Mouse (Mus musculus) CH12.LX (cell line): Measurements from ENCODE around the gene Nox4. TPM values are rescaled to one million over a fixed set of nuclear protein-coding genes. Genes with fewer than 3 reads are reported as not detected.

Source experiments
- DNase-seq: peaks from one replicate; pipeline ENCODE4 v3.0.0-alpha.2; 2013; ENCODE audit errors: extremely low read depth
- H3K27ac ChIP-seq: 2 replicates; pipeline ENCODE4 v1.5.1; 2012; ENCODE audit warnings: low read depth, mild to moderate bottlenecking, control low read depth, moderate library complexity; ENCODE audit not compliant: insufficient read depth
- H3K27me3 ChIP-seq: replicated peaks from 2 replicates; pipeline ENCODE3; 2012; ENCODE audit warnings: inconsistent platforms
- H3K36me3 ChIP-seq, 2 experiments: replicated peaks in 1 of 2; 2 replicates each; pipeline versions ENCODE3 to v1.6.1; 2012; ENCODE audit warnings: inconsistent platforms in 1 of 2, low read length in 1 of 2, mild to moderate bottlenecking in 1 of 2, mixed read lengths in 1 of 2, moderate library complexity in 1 of 2; ENCODE audit not compliant: control insufficient read depth in 1 of 2, insufficient read depth in 1 of 2
- H3K4me1 ChIP-seq, 2 experiments: 2 replicates each; pipeline ENCODE4 v1.6.1; 2012; ENCODE audit warnings: inconsistent platforms in 1 of 2, moderate library complexity in 1 of 2; ENCODE audit not compliant: insufficient read depth in 2 of 2, control insufficient read depth in 1 of 2
- H3K4me2 ChIP-seq: 2 replicates; pipeline ENCODE4 v1.6.1; 2012; ENCODE audit warnings: low read depth, mild to moderate bottlenecking, control low read depth; ENCODE audit not compliant: poor library complexity, insufficient read depth, severe bottlenecking
- H3K4me3 ChIP-seq, 3 experiments: fragments of 150-350 bp in 1 of 3; sonication (generic) in 1 of 3; replicated peaks in 1 of 3; 2 replicates each; pipeline versions ENCODE3 to v1.5.1; 2011 to 2012; ENCODE audit warnings: low read depth in 2 of 3, low read length in 2 of 3, mild to moderate bottlenecking in 2 of 3, moderate library complexity in 2 of 3, control low read depth in 1 of 3, improper control_type of control experiment in 1 of 3, inconsistent platforms in 1 of 3, mixed read lengths in 1 of 3; ENCODE audit not compliant: poor library complexity in 1 of 3
- H3K79me2 ChIP-seq: replicated peaks from 2 replicates; pipeline ENCODE4 v1.6.1; 2012; ENCODE audit warnings: mild to moderate bottlenecking, moderate library complexity; ENCODE audit not compliant: control insufficient read depth, poor library complexity, insufficient read depth, severe bottlenecking; ENCODE audit errors: extremely low read depth
- H3K9ac ChIP-seq: 2 replicates; pipeline ENCODE4 v1.6.1; 2012; ENCODE audit warnings: low read depth, mild to moderate bottlenecking, control low read depth, moderate library complexity; ENCODE audit not compliant: insufficient read depth
- H3K9me3 ChIP-seq: replicated peaks from 2 replicates; pipeline ENCODE3; 2012; ENCODE audit warnings: low read length, inconsistent platforms, mixed read lengths
- BHLHE40 ChIP-seq: IDR thresholded peaks from 2 replicates; pipeline ENCODE4 v1.6.1; 2011; ENCODE audit warnings: mild to moderate bottlenecking, low read depth, low read length, improper control_type of control experiment
- CHD1 ChIP-seq: IDR thresholded peaks from 2 replicates; pipeline ENCODE4 v1.6.1; 2012; ENCODE audit warnings: low read depth, low read length, improper control_type of control experiment, inconsistent platforms
- E2F4 ChIP-seq: IDR thresholded peaks from 2 replicates; pipeline ENCODE4 v1.6.1; 2011; ENCODE audit warnings: low read depth, low read length, improper control_type of control experiment; ENCODE audit not compliant: insufficient replicate concordance
- ELF1 ChIP-seq: IDR thresholded peaks from 2 replicates; pipeline ENCODE4 v1.6.1; 2014; ENCODE audit warnings: low read depth, mild to moderate bottlenecking, inconsistent platforms, low read length, improper control_type of control experiment
- EP300 ChIP-seq: IDR thresholded peaks from 2 replicates; pipeline ENCODE4 v1.6.1; 2011; ENCODE audit warnings: low read length, improper control_type of control experiment
- ETS1 ChIP-seq: conservative IDR thresholded peaks from 2 replicates; pipeline ENCODE4 v1.6.1; 2012; ENCODE audit warnings: low read depth, mild to moderate bottlenecking, inconsistent platforms, low read length, improper control_type of control experiment, moderate library complexity
- GABPA ChIP-seq: IDR thresholded peaks from 2 replicates; pipeline ENCODE4 v1.6.1; 2012; ENCODE audit warnings: low read depth, low read length, improper control_type of control experiment, inconsistent platforms; ENCODE audit not compliant: insufficient replicate concordance
- HCFC1 ChIP-seq: IDR thresholded peaks from 2 replicates; pipeline ENCODE4 v1.6.1; 2012; ENCODE audit warnings: low read depth, mild to moderate bottlenecking, inconsistent platforms, low read length, improper control_type of control experiment
- IRF4 ChIP-seq: IDR thresholded peaks from 2 replicates; pipeline ENCODE4 v1.6.1; 2014; ENCODE audit warnings: low read depth, mild to moderate bottlenecking, inconsistent platforms, low read length, improper control_type of control experiment
- JUN ChIP-seq: IDR thresholded peaks from 2 replicates; pipeline ENCODE4 v1.6.1; 2011; ENCODE audit warnings: low read depth, mild to moderate bottlenecking, low read length, improper control_type of control experiment, moderate library complexity; ENCODE audit not compliant: insufficient read depth
- JUND ChIP-seq: conservative IDR thresholded peaks from 2 replicates; pipeline ENCODE4 v1.6.1; 2011; ENCODE audit warnings: low read depth, low read length, improper control_type of control experiment
- MAFK ChIP-seq: IDR thresholded peaks from 2 replicates; pipeline ENCODE4 v1.6.1; 2011; ENCODE audit warnings: low read length, improper control_type of control experiment; ENCODE audit not compliant: insufficient replicate concordance
- MXI1 ChIP-seq: IDR thresholded peaks from 2 replicates; pipeline ENCODE4 v1.6.1; 2011; ENCODE audit warnings: mild to moderate bottlenecking, low read depth, low read length, improper control_type of control experiment
- MYC ChIP-seq: IDR thresholded peaks from 2 replicates; pipeline ENCODE4 v1.6.1; 2011; ENCODE audit warnings: low read depth, mild to moderate bottlenecking, improper control_type of control experiment, low read length
- NRF1 ChIP-seq: IDR thresholded peaks from 2 replicates; pipeline ENCODE4 v1.6.1; 2014; ENCODE audit warnings: low read depth, mild to moderate bottlenecking, inconsistent platforms, low read length, improper control_type of control experiment, moderate library complexity
- POLR2A ChIP-seq: IDR thresholded peaks from 2 replicates; pipeline ENCODE4 v1.6.1; 2011; ENCODE audit warnings: low read depth, mild to moderate bottlenecking, improper control_type of control experiment, low read length
- POLR2AphosphoS2 ChIP-seq: IDR thresholded peaks from 2 replicates; pipeline ENCODE4 v1.6.1; 2011; ENCODE audit warnings: low read depth, low read length, improper control_type of control experiment
- RAD21 ChIP-seq: IDR thresholded peaks from 2 replicates; pipeline ENCODE4 v1.6.1; 2011; ENCODE audit warnings: low read depth, mild to moderate bottlenecking, low read length, improper control_type of control experiment, moderate library complexity
- RCOR1 ChIP-seq: conservative IDR thresholded peaks from 2 replicates; pipeline ENCODE4 v1.6.1; 2012; ENCODE audit warnings: low read depth, mild to moderate bottlenecking, inconsistent platforms, low read length, improper control_type of control experiment
- TCF12 ChIP-seq: IDR thresholded peaks from 2 replicates; pipeline ENCODE4 v1.6.1; 2014; ENCODE audit warnings: low read depth, mild to moderate bottlenecking, inconsistent platforms, low read length, improper control_type of control experiment
- UBTF ChIP-seq: IDR thresholded peaks from 2 replicates; pipeline ENCODE4 v1.6.1; 2012; ENCODE audit warnings: low read depth, mild to moderate bottlenecking, inconsistent platforms, low read length, improper control_type of control experiment, moderate library complexity
- USF1 ChIP-seq: IDR thresholded peaks from 2 replicates; pipeline ENCODE4 v1.6.1; 2014; ENCODE audit warnings: low read depth, mild to moderate bottlenecking, inconsistent platforms, low read length, improper control_type of control experiment
- USF2 ChIP-seq: conservative IDR thresholded peaks from 2 replicates; pipeline ENCODE4 v1.6.1; 2011; ENCODE audit warnings: low read depth, low read length, improper control_type of control experiment
- ZC3H11A ChIP-seq: IDR thresholded peaks from 2 replicates; pipeline ENCODE4 v1.6.1; 2012; ENCODE audit warnings: low read depth, mild to moderate bottlenecking, inconsistent platforms, low read length, improper control_type of control experiment
- ZKSCAN1 ChIP-seq: IDR thresholded peaks from 2 replicates; pipeline ENCODE4 v1.6.1; 2012; ENCODE audit warnings: low read depth, inconsistent platforms, low read length, improper control_type of control experiment, borderline replicate concordance
- dilution Hi-C: fragments of 300-500 bp; cut with MboI; formaldehyde crosslinking; loops from 2 replicates; pipeline ENCODE4 v1.14.3; 2020; ENCODE audit warnings: low sequenced_read_pairs; ENCODE audit not compliant: extremely low pct_unique_long_range_greater_than_20kb, extremely low pct_ligation_motif_present
- in situ Hi-C: fragments of 300-500 bp; cut with MboI; formaldehyde crosslinking; loops from 3 replicates; pipeline ENCODE4 v1.14.3; 2019; ENCODE audit warnings: low sequenced_read_pairs, low pct_ligation_motif_present, low pct_unique_long_range_greater_than_20kb, mixed read lengths
- polyA plus RNA-seq: library from polyadenylated mRNA; unstranded; fragments of >175 nt; gene quantifications from 2 replicates; pipeline ENCODE4 v1.2.1, GENCODE M21; 2012; ENCODE audit warnings: low read depth; ENCODE audit not compliant: insufficient read length
- total RNA-seq, 2 experiments: library from RNA; depleted of rRNA; stranded (reverse); fragments of 300-350 nt in 1 of 2; fragments of >200 nt in 1 of 2; gene quantifications; 2 replicates each; pipeline ENCODE4 v1.2.3; 2012 to 2014

The Nox4 gene
- total and polyA plus RNA-seq, 3 experiments: not detected

- no peak overlapping the region for H3K4me3 ChIP-seq
- no peaks in the 10 kb centered on the region for H3K27me3 ChIP-seq
- no peak overlapping the region for H3K27ac ChIP-seq
- in situ Hi-C loops: no loop called here
- H3K9ac ChIP-seq: no peak overlapping the region
- H3K4me2 ChIP-seq: no peak overlapping the region
- no peaks in the 10 kb centered on the region for H3K9me3 ChIP-seq
- dilution Hi-C loops: no loop called here
- no peak for DNase-seq
- no peaks in the 10 kb centered on the region for H3K36me3 ChIP-seq
- H3K4me1 ChIP-seq: no peaks in the 10 kb centered on the region
- no peak for TF ChIP-seq TCF12
- no peak for TF ChIP-seq ETS1
- no peak for TF ChIP-seq USF2
- TF ChIP-seq IRF4: no peak
- TF ChIP-seq MYC: no peak
- TF ChIP-seq CHD1: no peak
- no peak for TF ChIP-seq UBTF
- no peak for TF ChIP-seq MAFK
- TF ChIP-seq ZKSCAN1: no peak
- no peak for TF ChIP-seq ZC3H11A
- TF ChIP-seq ELF1: no peak
- H3K79me2 ChIP-seq: no peaks in the 10 kb centered on the region
These were observed 124.9 kb downstream of the Nox4 start for GRCm38 (mm10) chr7:87370789-87371188.

- no peak overlapping the region for H3K4me2 ChIP-seq
- no peaks in the 10 kb centered on the region for H3K36me3 ChIP-seq
- H3K9ac ChIP-seq: no peak overlapping the region
- H3K27ac ChIP-seq: no peak overlapping the region
- no peaks in the 10 kb centered on the region for H3K27me3 ChIP-seq
- in situ Hi-C loops (no loop called here), dilution Hi-C loops (no loop called here)
- H3K9me3 ChIP-seq: no peaks in the 10 kb centered on the region
- no peak overlapping the region for H3K4me3 ChIP-seq
- no peaks in the 10 kb centered on the region for H3K79me2 ChIP-seq
- H3K4me1 ChIP-seq: no peaks in the 10 kb centered on the region
- TF ChIP-seq POLR2AphosphoS2: no peak
- no peak for TF ChIP-seq TCF12
- TF ChIP-seq MXI1: no peak
- no peak for TF ChIP-seq GABPA
- TF ChIP-seq USF1: no peak
- TF ChIP-seq BHLHE40: no peak
- no peak for TF ChIP-seq MAFK
- TF ChIP-seq EP300: no peak
- no peak for TF ChIP-seq JUND
- TF ChIP-seq RCOR1: no peak
- TF ChIP-seq RAD21: no peak
- no peak for TF ChIP-seq ZKSCAN1
- TF ChIP-seq HCFC1: no peak
- no peak for TF ChIP-seq POLR2A
- no peak for TF ChIP-seq E2F4
- no peak for TF ChIP-seq NRF1
- no peak for TF ChIP-seq JUN
- no peak for TF ChIP-seq ELF1
- TF ChIP-seq USF2: no peak
- TF ChIP-seq ETS1: no peak
- DNase-seq: no peak
These were observed 125.4 kb downstream of the Nox4 start for GRCm38 (mm10) chr7:87371316-87371715.
